Mouse (Mus musculus) neural tube, embryonic 14.5 days (tissue): ENCODE data around the gene Tm6sf1. TPM values are rescaled to one million over a fixed set of nuclear protein-coding genes. Genes with fewer than 3 reads are reported as not detected.
"Not testable (repeated sequence)": the region's sequence is repeated elsewhere in the genome, so short reads cannot be mapped to it uniquely, and the experiment has no call there.

Experiments used
- ATAC-seq: fragments of 200-750 bp; cut with Nextera tagmentation; 2 replicates; pipeline ENCODE4 v1.8.0; 2017; ENCODE audit warnings: low read depth, mild to moderate bottlenecking, moderate TSS enrichment, moderate library complexity
- H3K27ac ChIP-seq: fragments of 300-500 bp; sonication (generic); 2 replicates; pipeline ENCODE4 v1.5.1; 2014; ENCODE audit warnings: low read depth, mild to moderate bottlenecking, control low read depth, low read length, moderate library complexity, mixed read lengths
- H3K27me3 ChIP-seq: fragments of 300-500 bp; sonication (generic); 2 replicates; pipeline ENCODE4 v1.6.1; 2014; ENCODE audit warnings: low read length; ENCODE audit not compliant: control insufficient read depth, insufficient read depth
- H3K36me3 ChIP-seq: fragments of 300-500 bp; sonication (generic); 2 replicates; pipeline ENCODE4 v1.6.1; 2014; ENCODE audit warnings: low read length, mixed read lengths; ENCODE audit not compliant: control insufficient read depth, insufficient read depth
- H3K4me1 ChIP-seq: fragments of 300-500 bp; sonication (generic); 2 replicates; pipeline ENCODE4 v1.6.1; 2014; ENCODE audit warnings: low read length; ENCODE audit not compliant: control insufficient read depth, insufficient read depth
- H3K4me2 ChIP-seq: fragments of 300-500 bp; sonication (generic); 2 replicates; pipeline ENCODE4 v1.6.1; 2014; ENCODE audit warnings: mild to moderate bottlenecking, low read depth, low read length, control low read depth
- H3K4me3 ChIP-seq: fragments of 300-500 bp; sonication (generic); 2 replicates; pipeline ENCODE4 v1.5.1; 2014; ENCODE audit warnings: low read depth, low read length, control low read depth, mixed read lengths
- H3K9ac ChIP-seq: fragments of 300-500 bp; sonication (generic); replicated peaks from 2 replicates; pipeline ENCODE4 v1.6.1; 2014; ENCODE audit warnings: low read depth, mild to moderate bottlenecking, control low read depth, low read length, mixed read lengths
- H3K9me3 ChIP-seq: fragments of 300-500 bp; sonication (generic); 2 replicates; pipeline ENCODE4 v1.6.1; 2016; ENCODE audit warnings: low read length; ENCODE audit not compliant: control insufficient read depth
- WGBS: fragments of 180-500 bp; shearing (Covaris S2); extraction: QIAGEN DNeasy Blood & Tissue Kit; methylation state at CpG from one replicate; pipeline ENCODE4 v1.1.7; 2014; 5-methylcytosine and 5-hydroxymethylcytosine counted together
- polyA plus RNA-seq: library from polyadenylated mRNA; unstranded; fragments of >200 nt; fragmentation: Nextera tagmentation; extraction: Ambion mirVana; gene quantifications from 2 replicates; pipeline ENCODE4 v1.2.1, GENCODE M21; 2014

Tm6sf1 gene
- polyA plus RNA-seq, 1 experiment from 2014 or later: 12.5 TPM

DNA sequence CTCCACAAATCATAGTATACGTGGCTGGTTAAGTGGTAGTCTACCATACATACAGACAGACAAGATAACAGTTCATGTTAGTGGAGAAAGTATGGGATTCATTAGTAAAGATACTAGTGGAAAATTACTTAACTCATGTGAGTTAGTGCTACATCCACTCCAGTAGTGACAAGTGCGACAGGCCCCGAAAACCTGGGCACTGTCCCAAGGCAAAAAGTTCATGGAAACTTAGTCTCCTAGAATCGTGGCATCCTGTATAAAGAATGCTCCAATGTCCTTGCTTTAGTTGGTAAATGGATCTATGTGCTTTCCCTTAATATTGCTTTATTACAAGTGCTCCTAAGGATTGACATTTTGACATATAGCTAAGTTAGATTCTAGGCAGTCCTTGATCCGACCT is 21.0 kb upstream of the Tm6sf1 start:
- ATAC-seq, H3K36me3 ChIP-seq, H3K27me3 ChIP-seq, H3K27ac ChIP-seq, H3K4me1 ChIP-seq, H3K4me2 ChIP-seq, H3K9me3 ChIP-seq, H3K4me3 ChIP-seq, H3K9ac ChIP-seq: not testable (repeated sequence)
- WGBS: 91% methylated on average over 5 of the region's 5 CpGs

DNA sequence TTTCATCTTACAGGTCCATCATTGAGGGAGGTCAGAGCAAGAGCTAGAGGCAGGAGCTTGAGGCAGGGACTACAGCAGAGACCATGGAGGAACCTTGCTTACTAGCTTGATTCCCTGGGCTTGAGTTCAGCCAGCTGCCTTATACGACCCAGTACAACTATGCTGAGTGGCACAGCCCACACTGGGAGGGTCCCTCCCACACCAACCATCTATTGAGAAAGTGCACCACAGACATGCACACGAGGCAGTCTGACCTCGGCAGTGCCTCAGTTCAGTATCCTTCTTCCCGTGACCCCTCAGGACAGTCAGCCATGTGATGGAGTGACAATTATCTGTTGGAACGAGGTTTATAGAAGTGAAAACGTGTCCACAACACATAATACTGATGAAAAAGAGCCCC is 19.1 kb upstream of the Tm6sf1 start:
- no peak overlapping the region for H3K9ac ChIP-seq
- no peak overlapping the region for H3K27ac ChIP-seq
- H3K27me3 ChIP-seq: no peaks in the 10 kb centered on the region
- ATAC-seq: no peak
- no peak overlapping the region for H3K4me2 ChIP-seq
- H3K4me3 ChIP-seq: no peak overlapping the region
- WGBS: 63% methylated on average over 6 of the region's 6 CpGs
- no peaks in the 10 kb centered on the region for H3K36me3 ChIP-seq
- no peaks in the 10 kb centered on the region for H3K9me3 ChIP-seq
- no peaks in the 10 kb centered on the region for H3K4me1 ChIP-seq

DNA sequence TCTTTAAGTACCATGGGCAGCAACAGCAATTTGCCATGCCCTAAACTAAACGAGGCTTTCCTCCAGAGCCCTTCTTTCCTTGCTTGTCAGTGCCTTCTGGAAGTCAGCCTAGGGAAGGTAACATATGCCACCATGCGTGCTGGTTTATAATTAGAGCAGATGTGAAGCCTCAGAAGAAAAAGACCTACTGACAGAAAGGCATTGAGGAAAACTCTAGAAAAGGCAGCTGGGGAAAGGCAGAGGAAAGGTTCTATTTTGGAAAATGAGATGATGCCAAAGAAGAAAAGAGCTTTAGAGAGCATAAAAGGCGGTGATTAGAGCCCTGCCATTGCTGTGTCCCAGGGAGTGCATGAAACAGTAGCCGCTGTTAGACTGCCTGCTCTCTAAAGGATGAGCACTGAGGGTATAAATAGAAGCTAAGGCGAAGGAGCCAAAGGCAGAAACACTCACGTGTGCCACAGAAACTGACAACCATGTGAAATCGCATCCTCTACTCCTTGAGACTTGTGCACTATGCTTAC is 18.1 kb upstream of the Tm6sf1 start:
- no peak overlapping the region for H3K27ac ChIP-seq
- H3K4me1 ChIP-seq: no peaks in the 10 kb centered on the region
- no peaks in the 10 kb centered on the region for H3K36me3 ChIP-seq
- no peak overlapping the region for H3K4me2 ChIP-seq
- H3K4me3 ChIP-seq: no peak overlapping the region
- H3K9ac ChIP-seq: no peak overlapping the region
- H3K27me3 ChIP-seq: no peaks in the 10 kb centered on the region
- WGBS: 54% methylated on average over 7 of the region's 7 CpGs
- ATAC-seq: no peak
- no peaks in the 10 kb centered on the region for H3K9me3 ChIP-seq

DNA sequence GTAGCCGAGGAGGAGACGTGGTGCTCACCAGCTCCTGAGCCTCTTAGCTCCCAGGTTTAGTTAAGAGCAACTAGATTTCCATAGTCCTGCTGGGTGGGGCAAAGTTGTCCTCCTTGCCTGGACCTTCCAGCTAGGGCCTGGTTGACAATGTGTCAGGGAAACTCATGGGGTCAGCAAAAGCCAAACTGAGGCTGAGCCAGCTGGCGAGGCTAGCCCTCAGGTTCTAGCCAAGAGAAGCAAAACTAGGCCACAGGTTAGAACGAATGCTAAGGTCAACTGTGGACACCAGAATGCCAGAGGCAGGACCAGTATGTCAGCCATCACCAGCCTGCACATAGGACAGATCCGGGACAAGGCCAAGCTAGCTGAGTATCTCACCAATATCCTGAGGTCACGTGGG is 17.4 kb upstream of the Tm6sf1 start:
- H3K36me3 ChIP-seq: no peaks in the 10 kb centered on the region
- no peak overlapping the region for H3K4me2 ChIP-seq
- 89% methylated on average over 6 of the region's 6 CpGs for WGBS
- H3K4me3 ChIP-seq: no peak overlapping the region
- H3K27me3 ChIP-seq: no peaks in the 10 kb centered on the region
- no peak for ATAC-seq
- no peak overlapping the region for H3K27ac ChIP-seq
- H3K4me1 ChIP-seq: no peaks in the 10 kb centered on the region
- no peaks in the 10 kb centered on the region for H3K9me3 ChIP-seq
- no peak overlapping the region for H3K9ac ChIP-seq

DNA sequence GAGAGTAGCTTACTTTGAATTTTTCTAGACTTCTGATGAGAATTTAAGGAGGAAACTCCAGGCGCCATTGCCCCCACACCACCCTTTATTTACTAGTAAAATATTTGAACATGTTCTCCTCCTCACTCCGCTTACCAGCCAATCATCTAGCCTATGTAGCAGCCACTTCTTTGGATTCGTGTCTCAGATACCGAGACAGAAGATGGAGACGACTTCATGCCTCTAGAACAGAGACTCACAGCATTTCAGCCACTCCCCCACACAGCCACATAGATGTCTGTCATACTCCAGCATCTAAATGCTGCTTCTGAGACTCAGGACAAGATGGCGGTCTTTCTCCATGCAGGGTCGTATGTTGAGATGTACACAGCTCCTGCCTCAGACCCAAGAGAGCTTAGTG is 16.7 kb upstream of the Tm6sf1 start:
- Histone ChIP-seq H3K4me1 (no peaks in the 10 kb centered on the region), H3K36me3 (no peaks in the 10 kb centered on the region), H3K4me3 (no peak overlapping the region), H3K9me3 (no peaks in the 10 kb centered on the region), H3K27me3 (no peaks in the 10 kb centered on the region), H3K4me2 (no peak overlapping the region), H3K9ac (no peak overlapping the region), H3K27ac (no peak overlapping the region)
- 92% methylated on average over 7 of the region's 7 CpGs for WGBS
- ATAC-seq: no peak

DNA sequence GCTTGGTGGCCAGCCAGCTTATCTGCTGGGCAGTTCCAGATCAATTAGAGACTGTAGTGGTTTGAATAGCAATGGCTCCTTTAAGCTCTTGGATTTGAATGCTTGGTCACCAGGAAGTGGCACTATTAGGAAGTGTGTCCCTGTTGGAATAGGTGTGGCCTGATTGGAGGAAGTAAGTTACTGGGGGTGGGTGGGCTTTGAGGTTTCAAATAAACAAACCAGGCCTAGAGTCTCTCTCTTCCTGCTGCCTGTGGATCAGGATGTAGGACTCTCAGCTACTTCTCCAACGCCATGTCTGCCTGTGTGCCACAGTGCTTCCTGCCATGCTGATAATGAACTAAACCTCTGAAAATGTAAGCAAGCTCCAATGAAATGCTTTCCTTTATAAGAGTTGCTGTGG is 15.8 kb upstream of the Tm6sf1 start:
- no peak overlapping the region for H3K4me3 ChIP-seq
- 81% methylated on average over 1 of the region's 1 CpGs for WGBS
- H3K36me3 ChIP-seq: no peaks in the 10 kb centered on the region
- H3K27me3 ChIP-seq: no peaks in the 10 kb centered on the region
- H3K9me3 ChIP-seq: no peaks in the 10 kb centered on the region
- no peak overlapping the region for H3K4me2 ChIP-seq
- H3K9ac ChIP-seq: no peak overlapping the region
- H3K27ac ChIP-seq: no peak overlapping the region
- ATAC-seq: no peak
- no peaks in the 10 kb centered on the region for H3K4me1 ChIP-seq

DNA sequence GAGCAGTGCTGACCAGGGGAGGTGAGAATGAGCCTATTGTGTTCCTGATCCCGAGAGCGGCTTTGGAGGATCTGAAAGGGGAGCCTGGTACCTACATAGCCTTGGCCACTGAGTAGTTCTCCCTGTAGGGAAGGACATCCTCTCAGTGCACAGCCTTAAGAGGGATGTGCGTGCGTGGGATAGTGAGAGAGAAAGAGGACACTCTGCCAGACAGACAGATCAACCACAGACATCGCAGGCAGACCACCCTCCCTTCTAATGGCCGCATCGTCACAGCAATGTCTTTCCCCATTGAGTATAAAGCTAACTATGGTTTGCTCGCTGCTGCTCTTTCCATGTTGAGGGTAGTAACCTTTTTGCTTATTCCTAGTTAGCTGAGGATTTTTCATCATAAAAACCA is 14.9 kb upstream of the Tm6sf1 start:
- WGBS: 80% methylated on average over 8 of the region's 8 CpGs
- Histone ChIP-seq H3K4me3 (no peak overlapping the region), H3K4me1 (no peaks in the 10 kb centered on the region), H3K27me3 (no peaks in the 10 kb centered on the region), H3K27ac (no peak overlapping the region), H3K9me3 (no peaks in the 10 kb centered on the region), H3K4me2 (no peak overlapping the region), H3K9ac (no peak overlapping the region), H3K36me3 (no peaks in the 10 kb centered on the region)
- ATAC-seq: no peak

DNA sequence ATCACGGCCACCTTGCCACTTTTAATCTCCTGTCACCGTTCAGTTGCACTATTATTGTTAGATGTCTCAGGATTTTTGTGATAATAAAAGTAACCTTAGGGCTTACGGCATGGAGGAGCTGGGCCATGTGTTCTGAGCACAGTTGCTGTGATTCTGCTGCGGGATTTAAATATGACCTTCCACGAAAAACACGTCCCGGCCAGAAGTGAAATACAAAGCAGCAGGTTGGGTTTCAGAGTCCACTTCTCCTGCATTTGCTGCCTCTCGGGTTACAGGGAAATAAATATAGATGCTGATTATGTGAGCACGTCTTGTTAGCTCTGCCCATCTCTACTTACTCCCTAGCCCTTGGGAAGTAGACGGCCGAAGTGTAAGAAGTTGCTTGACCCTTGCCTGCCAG is 14.0 kb upstream of the Tm6sf1 start:
- no peak overlapping the region for H3K9ac ChIP-seq
- no peaks in the 10 kb centered on the region for H3K9me3 ChIP-seq
- H3K27ac ChIP-seq: no peak overlapping the region
- WGBS: 92% methylated on average over 11 of the region's 11 CpGs
- ATAC-seq: no peak
- no peak overlapping the region for H3K4me2 ChIP-seq
- H3K36me3 ChIP-seq: no peaks in the 10 kb centered on the region
- no peaks in the 10 kb centered on the region for H3K27me3 ChIP-seq
- no peaks in the 10 kb centered on the region for H3K4me1 ChIP-seq
- no peak overlapping the region for H3K4me3 ChIP-seq

DNA sequence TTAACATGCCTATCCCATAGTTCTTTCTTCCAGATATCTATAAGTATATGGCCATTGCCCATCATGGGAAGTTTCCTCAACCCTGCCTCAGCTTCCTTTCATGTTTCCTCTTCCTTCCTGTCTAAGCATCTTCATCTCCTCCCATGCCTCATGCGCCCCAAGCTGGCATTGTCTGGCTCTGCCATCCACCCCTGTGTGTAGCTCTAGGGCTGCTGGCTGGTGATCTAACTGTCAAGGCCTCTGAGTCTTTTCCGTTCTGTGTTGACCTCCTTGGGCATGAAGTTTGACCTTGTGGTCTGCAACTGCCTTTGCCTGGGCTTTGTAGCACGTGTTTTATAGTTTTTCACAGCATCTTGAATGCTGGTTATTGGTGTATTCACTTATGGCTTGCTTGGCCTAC is 13.5 kb upstream of the Tm6sf1 start:
- Histone ChIP-seq H3K4me3 (no peak overlapping the region), H3K9ac (no peak overlapping the region), H3K27me3 (no peaks in the 10 kb centered on the region), H3K36me3 (no peaks in the 10 kb centered on the region), H3K4me2 (no peak overlapping the region), H3K9me3 (no peaks in the 10 kb centered on the region), H3K27ac (no peak overlapping the region), H3K4me1 (no peaks in the 10 kb centered on the region)
- no peak for ATAC-seq
- 78% methylated on average over 3 of the region's 3 CpGs for WGBS

DNA sequence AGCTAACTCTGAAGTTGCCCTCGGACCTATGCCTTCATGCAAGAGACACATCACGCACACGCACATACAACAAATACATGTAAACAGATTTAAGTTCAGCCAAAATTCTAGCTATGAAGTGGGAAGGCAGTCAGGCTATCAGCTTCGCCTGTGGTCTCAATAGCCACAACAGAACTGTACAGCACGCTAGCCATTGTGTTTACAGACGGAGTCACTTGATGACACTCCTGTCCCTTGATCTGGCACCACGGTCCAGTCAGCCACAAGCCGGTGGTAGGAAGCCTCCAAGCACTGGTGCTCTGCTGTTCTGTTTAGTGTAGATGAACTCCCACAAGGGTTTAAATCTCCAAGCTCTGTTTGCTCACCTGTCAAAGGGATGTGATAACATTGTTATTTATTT is 12.8 kb upstream of the Tm6sf1 start:
- 90% methylated on average over 8 of the region's 8 CpGs for WGBS
- H3K4me1 ChIP-seq: no peaks in the 10 kb centered on the region

More for the DNA sequence above, 12.8 kb upstream of the Tm6sf1 start:
- Histone ChIP-seq H3K9me3 (no peaks in the 10 kb centered on the region), H3K4me3 (no peak overlapping the region), H3K36me3 (no peaks in the 10 kb centered on the region), H3K27ac (no peak overlapping the region), H3K9ac (no peak overlapping the region), H3K4me2 (no peak overlapping the region), H3K27me3 (no peaks in the 10 kb centered on the region)
- no peak for ATAC-seq
